Mouse (Mus musculus) C2C12 (cell line): ENCODE data around the gene Palb2. TPM values are rescaled to one million over a fixed set of nuclear protein-coding genes. Genes with fewer than 3 reads are reported as not detected.

Experiments used
- H3K27me3 ChIP-seq: one replicate; pipeline ENCODE4 v1.6.1; 2011; ENCODE audit not compliant: control insufficient read depth, insufficient read depth, insufficient read length
- H3K36me3 ChIP-seq: one replicate; pipeline ENCODE4 v1.6.1; 2011; ENCODE audit not compliant: control insufficient read depth, insufficient read depth
- H3K4me3 ChIP-seq: one replicate; pipeline ENCODE4 v1.5.1; 2011; ENCODE audit warnings: mild to moderate bottlenecking, control low read depth; ENCODE audit not compliant: poor library complexity, insufficient read depth, severe bottlenecking
- H3K79me2 ChIP-seq: one replicate; pipeline ENCODE4 v1.6.1; 2011; ENCODE audit not compliant: control insufficient read depth, insufficient read depth
- H3K79me3 ChIP-seq: one replicate; pipeline ENCODE4 v1.6.1; 2011; ENCODE audit warnings: low read depth, control low read depth
- H3ac ChIP-seq: one replicate; pipeline ENCODE3; 2011; ENCODE audit warnings: low read depth; ENCODE audit not compliant: control insufficient read depth, insufficient read length
- CEBPB ChIP-seq: IDR thresholded peaks from one replicate; pipeline ENCODE4 v1.6.1; 2011; ENCODE audit warnings: low read depth, mild to moderate bottlenecking, control low read depth, moderate library complexity
- CTCF ChIP-seq: IDR thresholded peaks from one replicate; pipeline ENCODE4 v1.5.1; 2011; ENCODE audit not compliant: control insufficient read depth, insufficient read depth, insufficient read length
- FOSL1 ChIP-seq: IDR thresholded peaks from one replicate; pipeline ENCODE4 v1.8.0; 2011; ENCODE audit warnings: mild to moderate bottlenecking, low read length; ENCODE audit not compliant: poor library complexity, insufficient read depth, severe bottlenecking
- MAX ChIP-seq: IDR thresholded peaks from one replicate; pipeline ENCODE4 v1.6.1; 2011; ENCODE audit warnings: mild to moderate bottlenecking, control low read depth
- MYOD1 ChIP-seq: IDR thresholded peaks from one replicate; pipeline ENCODE4 v1.6.1; 2011; ENCODE audit warnings: low read depth; ENCODE audit not compliant: control insufficient read depth, insufficient read length
- MYOG ChIP-seq: IDR thresholded peaks from one replicate; pipeline ENCODE4 v1.6.1; 2011; ENCODE audit not compliant: control insufficient read depth, insufficient read length; ENCODE audit errors: extremely low read depth
- USF1 ChIP-seq: IDR thresholded peaks from one replicate; pipeline ENCODE4 v1.6.1; 2011; ENCODE audit warnings: low read depth, mild to moderate bottlenecking, control low read depth, moderate library complexity
- polyA plus RNA-seq: library from polyadenylated mRNA; unstranded; fragments of >200 nt; fragmentation: generic; extraction: Trizol; gene quantifications from one replicate; pipeline ENCODE4 v1.2.1, GENCODE M21; 2012; ENCODE audit warnings: missing spikeins

Palb2 gene
- polyA plus RNA-seq, 1 experiment = 2.8 TPM

GRCm38 (mm10) chr7:122074374-122074773 is 58.4 kb downstream of the Palb2 start:
- no peak overlapping the region for H3ac ChIP-seq
- peaks cover 43% of the 10 kb centered on the region for H3K79me2 ChIP-seq
- no peak overlapping the region for H3K4me3 ChIP-seq
- no peaks in the 10 kb centered on the region for H3K27me3 ChIP-seq
- H3K79me3 ChIP-seq = peaks cover 17% of the 10 kb centered on the region
- TF ChIP-seq CEBPB = no peak
- no peak for TF ChIP-seq FOSL1
- TF ChIP-seq MYOG = no peak
- TF ChIP-seq MYOD1 = no peak
- TF ChIP-seq USF1 = no peak
- TF ChIP-seq MAX = no peak
- TF ChIP-seq CTCF = no peak
- peaks cover 92% of the 10 kb centered on the region for H3K36me3 ChIP-seq

GRCm38 (mm10) chr7:122067517-122068381 is 65.0 kb downstream of the Palb2 start:
- peak overlapping the region; percentile 86 for H3ac ChIP-seq
- H3K79me3 ChIP-seq = peaks cover 44% of the 10 kb centered on the region
- no peaks in the 10 kb centered on the region for H3K27me3 ChIP-seq
- TF ChIP-seq MAX (no peak), FOSL1 (no peak), MYOD1 (no peak), CTCF (no peak), CEBPB (no peak), USF1 (no peak), MYOG (no peak)
- peaks cover 74% of the 10 kb centered on the region for H3K79me2 ChIP-seq
- peaks cover 41% of the 10 kb centered on the region for H3K36me3 ChIP-seq
- peak overlapping the region; percentile 80 for H3K4me3 ChIP-seq

- H3K79me2 ChIP-seq = peaks cover 67% of the 10 kb centered on the region
- peak within 1 kb of the TSS; percentile 86 for H3ac ChIP-seq
- H3K4me3 ChIP-seq = peak within 1 kb of the TSS; percentile 80
- TF ChIP-seq CTCF = no peak
- no peak for TF ChIP-seq CEBPB
- TF ChIP-seq MYOD1 = no peak
- TF ChIP-seq FOSL1 = no peak
- peak; percentile 98 for TF ChIP-seq MAX
- no peak for TF ChIP-seq MYOG
- TF ChIP-seq USF1 = peak; percentile 58
- H3K79me3 ChIP-seq = peaks cover 44% of the 10 kb centered on the region
- H3K27me3 ChIP-seq = no peaks in the 10 kb centered on the region
- peaks cover 35% of the 10 kb centered on the region for H3K36me3 ChIP-seq
These were observed 65.8 kb downstream of the Palb2 start, which contains the start of the genes Ubfd1 and Ears2 for GRCm38 (mm10) chr7:122066945-122067516. Gene Ubfd1, plus strand, starts transcription at chr7:122067175. Gene Ears2, minus strand, starts transcription at chr7:122067263.

GRCm38 (mm10) chr7:122066102-122066944 is 66.5 kb downstream of the Palb2 start:
- H3K27me3 ChIP-seq = no peaks in the 10 kb centered on the region
- no peak for TF ChIP-seq MAX
- TF ChIP-seq FOSL1 = no peak
- peaks cover 41% of the 10 kb centered on the region for H3K79me3 ChIP-seq
- peaks cover 60% of the 10 kb centered on the region for H3K79me2 ChIP-seq
- H3ac ChIP-seq = peak overlapping the region; percentile 86
- H3K36me3 ChIP-seq = peaks cover 27% of the 10 kb centered on the region
- peak overlapping the region; percentile 80 for H3K4me3 ChIP-seq

- Histone ChIP-seq H3K4me3 (no peak overlapping the region), H3K36me3 (peaks cover 22% of the 10 kb centered on the region), H3ac (no peak overlapping the region), H3K79me2 (peaks cover 53% of the 10 kb centered on the region), H3K79me3 (peaks cover 39% of the 10 kb centered on the region), H3K27me3 (no peaks in the 10 kb centered on the region)
- no peak for TF ChIP-seq FOSL1
- no peak for TF ChIP-seq USF1
- TF ChIP-seq CEBPB = no peak
- no peak for TF ChIP-seq MYOG
These were observed 67.1 kb downstream of the Palb2 start for GRCm38 (mm10) chr7:122065656-122066055.

Other genes starting within 250 kb of the Palb2 start
- 14.0 TPM for gene Cog7, start 151.3 kb downstream of the Palb2 start, polyA plus RNA-seq
- gene Gga2, start 111.8 kb downstream of the Palb2 start, polyA plus RNA-seq = 86.2 TPM
- gene Ubfd1, start 65.8 kb downstream of the Palb2 start, polyA plus RNA-seq = 28.4 TPM
- 11.0 TPM for gene Ears2, start 65.7 kb downstream of the Palb2 start, polyA plus RNA-seq
- gene Ndufab1, start 31.1 kb downstream of the Palb2 start, polyA plus RNA-seq = 813 TPM
- 59.1 TPM for gene Dctn5, start 56 bp upstream of the Palb2 start, polyA plus RNA-seq
- 161 TPM for gene Plk1, start 26.5 kb upstream of the Palb2 start, polyA plus RNA-seq
- gene Ern2, start 53.2 kb upstream of the Palb2 start, polyA plus RNA-seq = not detected
- not detected for gene Chp2, start 86.5 kb upstream of the Palb2 start, polyA plus RNA-seq
- 17.8 TPM for gene Prkcb, start 155.8 kb upstream of the Palb2 start, polyA plus RNA-seq